Mouse (Mus musculus): ENCODE results near the gene Tomm7.
"Not testable (repeated sequence)": the region's sequence is repeated elsewhere in the genome, so short reads cannot be mapped to it uniquely, and the experiment has no call there.

Gene Tomm7

DNA sequence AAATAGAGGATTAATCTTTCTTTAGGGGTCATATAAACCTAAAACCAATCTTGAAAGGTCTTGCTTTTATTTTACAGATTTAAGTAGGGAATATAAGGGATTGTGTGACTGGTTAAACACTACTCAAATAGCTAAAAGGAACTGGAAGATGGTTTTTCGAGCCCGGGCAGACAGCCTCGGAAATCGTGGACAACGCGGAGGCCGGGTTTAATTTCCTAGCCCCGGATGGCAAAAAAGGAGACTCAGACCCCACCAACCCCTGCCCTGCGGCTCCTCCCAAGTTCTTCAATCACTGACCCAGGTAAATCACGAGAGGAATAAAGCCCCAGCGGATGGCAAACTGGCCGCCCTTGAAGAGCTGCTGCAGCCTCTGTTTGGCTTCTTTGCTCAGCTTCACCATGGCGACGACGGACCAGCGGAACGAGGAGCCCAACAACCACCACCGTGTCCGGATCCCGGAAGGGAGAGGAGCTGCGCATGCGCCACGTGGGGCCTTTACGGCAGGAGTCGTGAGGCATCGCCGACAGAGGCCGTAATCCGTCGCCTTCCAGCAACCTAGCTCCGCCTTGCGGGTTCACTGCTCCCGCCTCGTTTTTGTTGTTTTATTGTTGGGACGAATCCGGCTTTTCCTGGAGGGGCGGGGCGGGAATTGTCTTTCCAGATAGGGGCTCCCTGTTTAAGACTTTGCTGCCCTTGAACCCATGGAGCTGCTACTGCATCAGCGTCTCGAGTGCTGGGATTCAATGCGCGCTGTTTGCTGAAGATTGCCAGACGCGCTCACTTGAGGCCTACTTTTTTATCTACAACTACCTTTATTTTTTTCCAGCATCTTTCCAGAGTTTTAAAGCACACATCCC is at the start of gene Tomm7:
Gene Tomm7 (minus strand): TSS at position 488 of the 857 bp plus-strand sequence.
- peak; percentile 97 for DNase-seq (ENCODE audit: low spot score in 2 of 2)

DNA sequence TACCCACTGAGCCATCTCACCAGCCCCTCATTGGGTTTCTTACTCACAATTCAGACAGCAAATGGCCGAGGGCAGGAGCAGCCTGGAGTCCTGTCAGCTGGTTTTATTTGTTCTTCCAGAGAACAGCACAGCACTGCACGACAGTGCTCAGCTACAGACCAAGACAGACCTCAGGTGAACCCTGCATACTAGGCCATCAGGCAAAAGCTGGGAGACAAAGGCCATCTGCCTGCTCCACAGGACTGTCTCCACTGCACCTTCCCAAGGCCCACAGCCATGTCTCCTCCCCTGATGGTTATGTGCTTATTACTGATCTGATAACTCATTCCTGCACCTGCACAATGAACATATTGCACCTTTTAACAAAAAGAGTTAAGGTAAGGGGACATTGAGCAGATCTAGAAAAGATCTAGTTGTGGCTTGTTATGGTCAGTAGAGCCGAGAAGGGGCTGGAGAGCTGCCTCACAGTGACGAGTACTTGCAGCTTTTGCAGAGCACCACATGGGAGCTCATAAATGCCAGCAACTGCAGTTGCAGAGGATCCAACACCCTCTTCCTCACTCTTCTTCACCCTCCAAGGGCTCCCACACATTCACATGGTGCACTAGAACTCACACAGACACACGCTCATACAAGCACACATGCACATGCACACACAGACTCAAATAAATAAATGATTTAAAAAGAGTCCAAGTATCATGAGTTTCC is 49.3 kb upstream of the Tomm7 start:
- DNase-seq (ENCODE audit: low spot score in 2 of 2), result no peak

DNA sequence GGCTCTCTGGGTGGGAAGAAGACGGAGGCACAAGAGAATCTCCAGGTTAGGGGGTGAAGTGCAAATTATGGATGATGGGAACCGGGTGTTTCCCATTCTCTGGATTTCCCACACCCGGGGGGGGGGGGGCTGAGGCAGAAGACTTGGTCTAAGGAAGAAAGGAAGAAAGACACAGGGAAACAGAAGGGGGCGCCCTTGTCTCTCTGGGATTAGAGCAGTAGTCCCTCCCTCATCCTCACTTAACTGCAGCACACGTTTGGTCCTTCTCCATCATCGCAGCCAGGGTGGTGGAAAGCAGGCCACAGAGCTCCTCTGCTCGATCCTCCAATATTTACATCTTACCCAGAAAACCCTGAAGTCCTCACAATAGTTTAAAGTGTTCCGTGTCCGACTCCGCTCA is 46.8 kb upstream of the Tomm7 start:
- DNase-seq (ENCODE audit: low spot score in 2 of 2), result peak; percentile 54 to 62

DNA sequence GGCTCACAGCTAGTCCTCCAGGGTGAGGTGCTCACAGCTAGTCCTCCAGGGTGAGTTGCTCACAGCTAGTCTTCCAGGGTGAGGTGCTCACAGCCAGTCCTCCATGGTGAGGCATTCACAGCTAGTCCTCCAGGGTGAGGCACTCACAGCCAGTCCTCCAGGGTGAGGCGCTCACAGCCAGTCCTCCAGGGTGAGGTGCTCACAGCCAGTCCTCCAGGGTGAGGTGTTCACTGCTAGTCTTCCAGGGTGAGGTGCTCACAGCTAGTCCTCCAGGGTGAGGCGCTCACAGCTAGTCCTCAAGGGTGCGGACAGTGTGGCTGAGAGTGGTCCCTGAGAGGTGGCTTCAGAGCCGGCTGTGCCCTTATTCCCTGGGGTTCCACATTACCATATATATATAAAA is 45.5 kb upstream of the Tomm7 start:
- no peak for DNase-seq (ENCODE audit: low spot score in 2 of 2)

DNA sequence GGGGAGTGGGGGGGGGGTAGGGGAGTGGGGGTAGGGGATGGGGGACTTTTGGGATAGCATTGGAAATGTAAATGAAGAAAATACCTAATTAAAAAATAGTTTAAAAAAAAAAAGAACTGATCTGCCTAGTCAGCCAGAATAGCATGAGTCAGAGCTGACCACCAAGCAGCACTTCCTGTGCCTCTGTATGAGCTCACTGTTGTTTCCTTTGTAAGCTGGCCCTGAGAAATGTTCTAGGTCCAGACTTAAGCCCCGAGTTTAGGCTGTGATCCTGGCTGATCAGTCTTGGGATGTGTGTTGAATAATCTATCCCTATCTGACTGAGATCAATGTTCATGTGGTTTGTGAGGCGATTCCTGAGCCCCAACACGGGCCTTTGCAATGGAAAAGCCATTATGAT is 43.1 kb upstream of the Tomm7 start:
- DNase-seq (ENCODE audit: low spot score in 2 of 2), result no peak

DNA sequence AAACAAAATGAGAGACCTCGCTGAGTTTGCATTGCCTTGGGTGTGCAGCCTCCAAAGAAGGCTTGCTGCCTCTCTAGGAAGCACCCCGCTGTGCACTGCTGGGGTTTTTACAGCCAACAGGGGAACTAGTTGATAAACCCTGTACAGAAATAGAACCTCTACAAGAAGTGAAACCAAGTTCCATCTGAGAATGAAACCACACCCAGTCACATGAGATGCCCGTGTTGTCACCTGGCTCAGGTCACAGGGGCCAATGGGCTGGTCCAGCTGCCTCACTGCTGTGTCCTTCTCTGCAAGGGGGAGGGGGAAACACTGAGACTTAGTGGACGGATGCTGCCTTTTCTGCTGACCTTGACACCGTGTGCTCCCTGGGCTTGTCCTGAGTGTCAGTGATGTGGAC is 30.5 kb upstream of the Tomm7 start:
- peak; percentile 83 to 86 for DNase-seq (ENCODE audit: low spot score in 2 of 2)

DNA sequence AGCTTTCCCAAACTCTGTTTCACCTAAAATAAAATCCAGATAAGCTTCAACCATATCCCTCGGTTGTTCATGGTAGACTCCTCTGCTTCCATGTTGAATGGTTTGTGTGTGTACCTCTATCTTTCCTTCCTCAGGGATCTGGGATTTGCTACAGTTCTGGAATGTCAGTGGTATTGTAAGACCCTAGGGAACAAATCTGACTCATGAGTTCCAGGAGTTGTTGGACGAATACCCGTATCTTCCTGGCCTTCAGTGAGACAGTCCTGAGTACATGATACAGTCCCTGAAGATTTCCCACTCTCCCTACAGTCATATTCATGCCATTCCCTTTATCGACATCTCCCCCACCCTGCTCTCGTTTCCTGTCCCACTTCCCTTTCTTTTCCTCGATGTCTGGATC is 28.6 kb upstream of the Tomm7 start:
- DNase-seq (ENCODE audit: low spot score in 2 of 2), result no peak

DNA sequence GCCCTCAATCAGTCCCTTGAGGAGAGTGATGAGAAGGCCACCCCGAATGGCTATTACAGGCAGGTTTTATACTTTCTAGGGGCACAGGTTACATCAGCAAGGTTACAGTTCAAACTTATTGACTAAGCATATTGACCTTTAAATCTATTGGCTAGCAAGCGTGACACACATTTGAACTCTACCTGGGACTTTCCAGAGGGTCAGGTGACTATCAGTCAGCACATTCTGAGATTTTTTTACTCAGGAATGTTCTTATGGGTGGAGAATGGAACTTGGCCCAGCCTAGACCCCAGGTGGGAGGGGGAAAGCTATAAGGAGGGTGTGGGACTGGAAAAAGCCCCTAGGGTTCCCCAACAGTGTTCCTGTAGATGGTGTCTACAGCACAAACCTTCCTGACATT is 27.4 kb upstream of the Tomm7 start:
- DNase-seq (ENCODE audit: low spot score in 2 of 2), result not testable (repeated sequence)

DNA sequence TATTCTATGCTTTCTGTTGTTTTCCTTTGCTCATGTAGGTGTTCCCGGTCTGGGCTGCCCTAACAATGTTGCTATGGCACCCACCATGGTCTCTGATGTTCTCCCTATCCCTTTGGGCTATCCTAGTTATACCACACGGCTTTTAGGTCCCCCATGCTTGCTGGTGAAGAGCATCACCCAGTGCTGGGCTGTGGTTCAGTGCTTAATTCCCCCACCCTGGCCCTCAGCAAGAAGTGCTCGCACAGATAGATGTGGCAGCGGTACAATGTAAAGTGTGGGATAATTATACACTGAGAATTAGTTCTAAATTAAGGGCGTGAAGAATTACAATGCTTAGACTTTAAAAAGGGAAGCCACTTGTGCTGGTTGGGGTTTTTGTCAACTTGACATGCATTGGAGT is 22.0 kb upstream of the Tomm7 start:
- no peak for DNase-seq (ENCODE audit: low spot score in 2 of 2)

DNA sequence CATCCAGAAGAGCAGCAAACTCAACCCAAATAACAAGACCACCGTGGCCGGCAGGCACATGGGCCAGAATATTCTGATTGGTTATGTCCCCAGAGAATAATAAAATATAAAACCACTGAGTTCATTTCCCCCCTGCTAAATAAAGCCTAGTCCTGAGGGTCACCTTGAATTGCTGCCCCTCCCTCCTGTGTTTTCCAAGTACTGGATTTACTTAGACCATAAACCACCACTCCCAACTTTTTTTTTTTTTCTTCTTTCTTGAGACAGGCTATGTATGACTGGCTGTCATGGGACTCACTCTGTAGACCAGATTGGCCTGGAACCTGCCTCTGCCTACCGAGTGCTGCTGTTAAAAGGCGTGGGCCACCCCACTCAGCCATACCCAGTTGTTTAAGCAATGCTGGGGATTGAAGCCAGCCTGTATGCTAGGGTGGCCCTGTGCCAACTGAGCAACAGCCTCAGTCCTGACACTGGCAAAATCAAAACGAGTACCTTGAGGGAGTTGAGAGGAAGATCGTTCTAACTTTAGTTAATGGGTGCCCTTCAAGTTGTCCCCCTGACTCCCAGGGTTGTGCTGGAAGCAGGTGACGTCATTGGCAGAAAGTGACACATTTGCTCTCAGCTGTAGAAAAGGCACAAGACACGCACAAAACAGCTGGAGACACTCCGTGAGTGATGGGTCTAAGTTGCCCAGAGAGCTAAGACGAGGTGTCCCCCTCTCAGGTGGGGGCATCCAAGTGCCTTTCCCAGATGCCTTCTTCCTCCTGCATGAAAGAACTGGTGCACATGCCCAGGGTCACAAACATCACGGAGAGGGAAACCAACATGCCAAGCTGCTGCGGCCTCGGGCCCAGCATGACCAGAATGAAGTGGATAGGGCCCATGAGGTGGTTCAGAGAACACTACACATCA is 20.3 kb upstream of the Tomm7 start:
- DNase-seq (ENCODE audit: low spot score in 2 of 2), result no peak

DNA sequence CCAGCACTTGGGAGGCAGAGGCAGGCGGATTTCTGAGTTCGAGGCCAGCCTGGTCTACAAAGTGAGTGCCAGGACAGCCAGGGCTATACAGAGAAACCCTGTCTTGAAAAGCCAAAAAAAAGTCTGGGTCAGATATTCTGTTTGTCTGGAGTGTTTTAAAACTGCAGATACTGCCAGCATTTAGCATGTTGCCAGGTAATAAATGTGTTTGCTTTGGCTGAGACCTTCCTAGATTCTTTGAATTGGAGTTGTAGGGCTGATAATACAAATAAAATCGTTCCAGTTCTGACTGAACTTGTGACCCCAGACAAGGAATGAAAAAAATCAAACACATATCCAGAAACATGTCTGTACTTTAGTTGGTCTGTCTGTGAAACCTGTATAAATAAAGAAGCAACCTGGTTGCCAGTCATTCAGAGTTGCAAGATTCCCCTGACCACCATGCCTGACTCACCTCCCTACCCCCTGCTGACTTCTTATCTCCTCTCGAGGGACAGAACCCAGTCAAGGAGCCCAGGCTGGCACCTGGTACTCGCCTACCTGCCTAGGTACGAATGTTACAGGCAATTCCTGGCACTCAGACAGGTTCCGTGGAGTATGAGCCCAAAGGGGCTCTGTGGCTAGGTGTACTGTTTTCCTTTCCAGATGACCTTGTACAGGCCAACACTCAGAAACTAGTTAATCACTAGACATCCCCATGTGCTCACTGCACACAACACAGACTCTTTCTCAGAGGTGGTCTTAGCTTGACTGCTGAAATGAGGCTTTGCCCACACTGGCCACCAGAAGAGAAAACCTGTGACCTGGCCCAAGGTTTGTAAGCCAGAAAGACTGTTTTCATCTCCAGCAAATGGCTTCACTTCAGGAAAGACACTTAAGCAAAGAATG is 19.4 kb upstream of the Tomm7 start:
- DNase-seq (ENCODE audit: low spot score in 2 of 2), result no peak

DNA sequence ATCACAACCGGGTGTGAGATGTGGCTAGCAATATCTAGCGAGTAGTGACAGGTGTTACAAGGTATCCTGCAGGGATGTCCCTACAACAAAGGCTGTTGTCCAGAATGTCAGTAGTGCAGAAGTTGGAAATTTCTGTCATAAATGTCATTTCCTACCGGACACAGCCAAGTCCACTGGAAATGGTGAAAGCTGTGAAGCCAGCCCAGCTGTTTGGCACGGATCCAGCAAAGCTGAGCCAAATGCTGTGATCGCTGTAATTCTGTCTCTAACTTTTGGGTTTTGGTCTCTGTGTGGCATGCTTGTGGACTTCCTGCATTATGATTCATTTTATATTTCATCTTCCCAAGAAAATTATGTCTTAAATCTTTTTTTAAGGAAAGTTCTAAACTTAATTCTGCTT is 18.3 kb upstream of the Tomm7 start:
- DNase-seq (ENCODE audit: low spot score in 2 of 2), result no peak

DNA sequence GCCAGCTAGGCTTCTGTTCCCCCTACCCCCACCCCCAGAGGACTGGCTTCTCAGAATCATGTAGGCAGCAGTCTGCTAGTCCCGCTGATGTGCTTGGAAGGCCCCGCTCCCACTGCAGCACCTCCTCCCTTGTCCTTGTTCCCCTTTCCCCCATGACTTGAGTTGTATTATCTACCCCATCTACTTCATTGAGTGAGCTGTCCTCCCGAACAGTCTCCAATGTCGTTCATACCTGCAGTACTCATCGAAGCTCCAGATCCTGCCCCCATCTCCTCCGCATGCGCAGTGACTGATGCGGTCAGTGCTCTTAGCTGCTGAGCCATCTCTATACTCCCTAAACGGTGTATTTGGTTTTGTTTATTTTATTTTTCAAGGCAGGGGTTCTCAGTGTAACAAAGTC is 17.8 kb upstream of the Tomm7 start:
- no peak for DNase-seq (ENCODE audit: low spot score in 2 of 2)

DNA sequence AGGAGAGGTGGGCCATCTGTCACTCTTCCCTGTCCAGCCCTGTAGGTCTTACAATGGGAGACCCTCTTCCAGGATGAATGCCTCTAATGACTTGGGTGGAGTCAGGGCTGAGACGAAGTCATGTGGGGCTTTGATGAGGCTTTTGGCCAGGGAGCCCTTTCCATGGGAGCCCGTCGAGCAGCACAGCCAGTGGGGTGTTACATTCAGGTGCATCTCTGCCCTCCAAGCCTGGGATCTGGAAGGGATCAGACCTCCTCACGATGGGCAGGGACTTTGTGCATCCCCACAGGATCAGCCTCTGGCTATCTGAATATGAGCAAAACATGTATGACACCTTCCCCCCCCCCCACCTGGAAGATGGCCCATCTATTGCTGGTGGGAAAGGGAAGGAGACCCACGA is 15.9 kb upstream of the Tomm7 start:
- DNase-seq (ENCODE audit: low spot score in 2 of 2), result no peak

DNA sequence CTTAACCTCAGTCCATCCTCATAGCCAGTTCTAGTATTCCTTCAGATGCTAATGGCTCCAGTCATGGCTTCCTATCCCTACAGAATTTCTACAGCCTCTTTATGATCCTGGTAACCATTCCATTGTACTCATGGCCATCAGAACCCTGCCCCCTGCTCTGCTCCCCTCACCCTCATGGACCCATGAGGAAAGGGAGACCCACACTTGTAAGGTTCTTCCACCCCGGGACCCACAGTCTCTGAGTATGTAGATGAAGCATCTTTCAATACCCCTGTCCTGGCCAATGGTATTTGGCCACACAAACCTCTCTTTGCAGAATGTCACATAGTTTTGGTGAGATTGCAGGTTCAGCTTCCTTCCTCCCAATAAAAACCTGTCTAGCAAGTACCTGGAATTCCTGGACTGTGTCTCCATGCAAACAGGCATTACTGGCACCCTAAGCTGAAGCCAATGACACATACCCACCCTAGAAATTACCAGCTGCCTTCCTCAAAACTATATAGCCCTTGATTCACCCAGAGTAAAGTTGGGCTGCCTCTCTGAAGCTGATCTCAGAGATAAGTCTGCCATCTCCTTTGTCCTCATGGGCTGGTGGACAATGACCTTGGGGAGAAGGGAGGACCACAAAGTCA is 15.2 kb upstream of the Tomm7 start:
- no peak for DNase-seq (ENCODE audit: low spot score in 2 of 2)

DNA sequence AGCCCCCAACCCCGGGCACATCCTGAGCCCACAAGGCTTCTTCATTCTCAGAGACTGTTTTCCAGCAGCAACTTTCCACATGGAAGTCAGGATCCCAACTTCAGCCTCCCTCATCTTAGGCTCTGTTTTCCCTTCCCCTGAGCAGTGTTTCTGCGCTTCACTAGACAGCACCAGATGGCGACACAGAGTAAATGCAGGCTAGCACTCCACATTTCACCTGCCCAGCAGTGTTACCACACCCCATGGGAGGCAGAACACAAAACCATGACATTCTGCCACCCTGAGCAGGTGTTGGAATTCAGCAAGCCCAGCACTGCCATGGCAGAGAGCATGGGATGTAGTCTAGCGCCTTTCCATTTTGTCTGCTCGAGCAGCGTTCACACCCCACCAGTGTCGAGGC is 14.7 kb upstream of the Tomm7 start:
- no peak for DNase-seq (ENCODE audit: low spot score in 2 of 2)

DNA sequence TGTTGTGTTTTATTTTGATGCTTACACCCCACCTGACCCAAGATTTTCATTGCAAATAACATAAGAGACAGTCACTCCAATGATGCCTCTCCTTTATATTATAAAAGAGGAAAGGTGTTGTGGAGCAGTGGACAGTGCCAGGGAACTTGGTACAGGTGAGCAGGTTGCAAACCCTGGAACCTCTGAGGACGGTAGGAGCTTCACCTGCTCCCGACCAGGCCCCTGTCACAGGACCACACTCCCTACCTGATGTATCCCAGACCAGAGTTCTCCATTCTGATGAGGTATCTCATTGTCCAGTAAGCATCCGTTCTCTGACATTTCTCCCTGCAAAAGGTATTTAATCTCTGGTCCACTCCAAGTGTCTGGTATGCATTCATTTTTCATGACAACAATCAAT is 14.0 kb upstream of the Tomm7 start:
- DNase-seq (ENCODE audit: low spot score in 2 of 2), result no peak

DNA sequence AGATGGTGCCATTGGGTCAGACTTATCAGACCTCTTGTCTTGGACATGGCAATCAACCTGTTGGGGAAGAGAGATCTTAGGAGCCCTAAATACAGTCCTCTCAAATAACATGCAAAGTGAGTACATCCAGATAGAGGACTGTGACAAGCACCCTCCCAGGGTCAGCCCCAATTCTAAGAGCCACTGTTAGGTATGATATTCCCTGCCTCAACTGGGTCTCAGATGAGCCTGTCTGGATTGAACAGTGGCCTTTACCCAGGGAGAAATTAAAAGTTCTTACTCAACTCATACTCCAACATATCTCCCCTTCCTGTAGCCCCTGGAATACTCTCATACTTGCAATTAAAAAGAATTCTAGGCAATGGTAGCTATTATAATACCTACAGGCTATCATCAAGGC is 13.2 kb upstream of the Tomm7 start:
- no peak for DNase-seq (ENCODE audit: low spot score in 2 of 2)

DNA sequence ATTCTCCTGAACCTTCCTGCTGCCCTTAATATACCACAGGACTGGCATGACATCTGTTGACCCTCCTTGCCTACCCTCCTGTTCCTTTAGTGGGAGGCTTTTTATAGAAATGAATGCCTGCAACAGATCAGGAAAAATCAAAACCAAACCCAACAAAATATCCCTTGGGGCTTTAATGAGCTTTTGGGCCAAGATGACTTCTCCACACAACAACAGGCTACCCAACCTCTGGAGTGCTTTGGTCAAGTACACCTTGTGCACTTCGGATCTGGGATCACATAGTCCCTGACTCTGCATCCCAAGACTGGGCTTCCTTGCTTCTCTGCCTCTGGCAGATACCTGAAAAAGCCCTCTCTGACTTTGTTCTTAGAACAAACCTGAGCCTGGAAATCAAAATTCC is 12.2 kb upstream of the Tomm7 start:
- no peak for DNase-seq (ENCODE audit: low spot score in 2 of 2)

DNA sequence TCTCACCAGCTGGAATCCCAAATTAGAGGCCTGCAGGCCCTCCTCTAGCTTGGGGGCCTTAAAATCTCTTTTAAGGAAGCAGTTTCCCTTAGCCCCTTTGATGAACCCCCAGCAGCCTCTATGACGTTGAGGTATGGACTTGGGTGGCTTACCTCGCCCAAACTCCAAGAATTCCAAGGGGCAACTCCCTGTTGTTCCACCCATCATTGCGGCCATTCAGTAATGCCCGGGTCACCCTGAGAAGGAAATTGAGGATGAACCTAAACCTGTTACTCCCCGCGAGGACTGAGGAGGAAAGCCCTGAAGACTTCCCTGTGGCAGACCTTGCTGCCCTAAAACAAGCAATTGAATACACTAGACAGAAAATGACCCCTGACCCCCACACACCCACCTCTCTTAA is 11.5 kb upstream of the Tomm7 start:
- no peak for DNase-seq (ENCODE audit: low spot score in 2 of 2)

DNA sequence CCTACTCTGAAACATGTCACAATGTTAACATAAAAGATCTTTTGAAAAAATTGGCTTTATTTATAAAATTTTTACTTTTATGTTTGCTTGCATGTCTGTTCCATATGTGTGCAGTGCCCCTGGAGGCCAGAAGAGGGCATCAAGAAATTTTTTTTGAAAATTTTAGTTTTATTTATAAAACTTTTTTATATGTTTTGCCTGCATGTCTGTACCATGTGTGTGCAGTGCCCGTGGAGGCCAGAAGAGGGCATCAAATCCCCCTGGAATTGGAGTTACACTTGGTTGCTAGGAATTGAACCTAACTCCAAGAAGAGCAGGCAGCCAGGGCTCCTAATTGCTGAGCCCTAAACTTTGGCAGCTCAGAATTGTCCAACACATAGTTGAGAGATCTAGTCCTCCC is 9.0 kb upstream of the Tomm7 start:
- DNase-seq (ENCODE audit: low spot score in 2 of 2), result not testable (repeated sequence)
